Mouse (Mus musculus): Measurements from ENCODE around the gene Ippk. TPM values are rescaled to one million over a fixed set of nuclear protein-coding genes. Genes with fewer than 3 reads are reported as not detected.

Gene Ippk
- polyA plus RNA-seq, 1 experiment from 2014 or later = 13.1 TPM

DNA sequence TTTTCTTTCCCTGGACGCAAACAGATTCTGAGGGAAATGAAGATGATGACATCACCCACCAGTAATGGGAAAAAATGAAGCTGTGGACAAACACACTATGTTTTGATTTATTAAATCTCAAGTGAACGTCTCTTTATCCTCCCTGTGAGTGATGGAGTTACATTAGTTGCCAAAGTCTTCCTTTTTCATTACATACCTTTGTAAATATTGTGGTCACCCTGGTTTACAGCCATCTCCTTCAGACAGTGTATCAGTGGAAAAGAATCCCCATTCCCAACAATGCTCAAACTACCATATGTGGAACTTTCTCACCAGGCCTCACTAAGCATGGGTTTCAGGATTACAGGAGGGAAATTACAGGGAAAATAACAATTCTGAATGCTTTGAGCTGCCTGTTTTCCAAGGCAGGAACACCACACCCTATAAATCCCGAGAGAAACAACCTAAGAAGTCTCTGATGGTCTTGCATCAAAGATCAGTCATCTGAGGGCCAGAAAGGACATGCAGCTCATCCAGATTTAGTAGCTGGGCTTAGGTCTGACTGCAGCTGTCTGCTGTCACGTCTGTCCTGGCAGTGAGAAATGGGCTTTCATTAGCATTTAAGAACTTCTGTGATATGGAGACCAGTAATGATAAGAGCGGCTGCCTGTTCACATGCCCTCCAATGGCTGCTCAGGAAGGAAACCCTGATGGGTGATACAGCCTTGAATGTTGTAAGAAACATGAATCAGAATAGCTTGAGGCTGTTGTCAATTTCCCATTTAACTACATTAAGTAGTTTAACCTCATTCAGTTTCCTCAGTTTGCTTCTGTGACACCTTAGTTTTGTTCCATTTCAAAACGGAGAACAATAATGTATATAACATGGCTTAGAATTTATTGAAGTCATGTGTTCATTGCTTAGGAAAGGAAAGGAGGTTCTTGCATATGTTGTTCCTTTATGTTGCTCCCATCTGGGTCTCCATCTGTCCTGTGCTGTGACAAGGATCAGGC lies 71.6 kb downstream of the Ippk start, which contains the start of gene Tes3-ps:
Gene Tes3-ps (plus strand): TSS at position 943 of the 993 bp plus-strand sequence.
- 76% methylated on average over 6 of the region's 6 CpGs for WGBS
- H3K27ac ChIP-seq (replicated peaks) = no peak within 1 kb of the TSS

DNA sequence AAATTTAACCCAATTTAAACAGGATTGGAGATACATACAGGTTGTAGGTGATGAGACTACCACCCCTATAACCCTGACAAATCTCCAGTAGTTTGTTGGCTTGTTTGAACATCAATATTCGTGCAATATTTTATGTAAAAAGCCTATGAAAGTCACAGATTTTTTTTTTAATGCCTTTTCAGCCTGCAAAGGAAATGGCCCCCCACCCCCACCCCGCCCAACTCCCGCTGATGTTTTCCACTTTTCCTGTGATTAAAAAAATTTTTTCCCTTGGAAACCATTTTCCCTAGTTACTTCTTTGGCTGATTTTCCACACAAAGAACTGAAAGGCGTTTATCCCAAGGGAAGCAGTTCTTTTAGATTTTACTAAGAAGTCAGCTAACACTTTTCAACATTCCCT lies 83.5 kb downstream of the Ippk start, which contains the start of gene Ecm2:
Gene Ecm2 (plus strand): TSS at position 301 of the 400 bp plus-strand sequence.
- Histone ChIP-seq H3K9me3 (replicated peaks) (no peaks in the 10 kb centered on the region), H3K4me3 (replicated peaks) (no peak within 1 kb of the TSS), H3K27ac (replicated peaks) (no peak within 1 kb of the TSS), H3K27me3 (replicated peaks) (no peaks in the 10 kb centered on the region), H3K36me3 (no peaks in the 10 kb centered on the region), H3K4me2 (no peak within 1 kb of the TSS), H3K9ac (replicated peaks) (no peak within 1 kb of the TSS), H3K4me1 (no peaks in the 10 kb centered on the region)
- no peak for ATAC-seq (ENCODE audit: low FRiP score)
- 59% methylated on average over 4 of the region's 4 CpGs for WGBS

More for the DNA sequence above, 71.6 kb downstream of the Ippk start, which contains the start of gene Tes3-ps:
- no peaks in the 10 kb centered on the region for H3K4me1 ChIP-seq
- H3K36me3 ChIP-seq = no peaks in the 10 kb centered on the region
- H3K9ac ChIP-seq (replicated peaks) = no peak within 1 kb of the TSS
- no peak for ATAC-seq (ENCODE audit: low FRiP score)
- no peaks in the 10 kb centered on the region for H3K27me3 ChIP-seq (replicated peaks)
- H3K9me3 ChIP-seq (replicated peaks) = no peaks in the 10 kb centered on the region
- H3K4me2 ChIP-seq = no peak within 1 kb of the TSS
- no peak within 1 kb of the TSS for H3K4me3 ChIP-seq (replicated peaks)

DNA sequence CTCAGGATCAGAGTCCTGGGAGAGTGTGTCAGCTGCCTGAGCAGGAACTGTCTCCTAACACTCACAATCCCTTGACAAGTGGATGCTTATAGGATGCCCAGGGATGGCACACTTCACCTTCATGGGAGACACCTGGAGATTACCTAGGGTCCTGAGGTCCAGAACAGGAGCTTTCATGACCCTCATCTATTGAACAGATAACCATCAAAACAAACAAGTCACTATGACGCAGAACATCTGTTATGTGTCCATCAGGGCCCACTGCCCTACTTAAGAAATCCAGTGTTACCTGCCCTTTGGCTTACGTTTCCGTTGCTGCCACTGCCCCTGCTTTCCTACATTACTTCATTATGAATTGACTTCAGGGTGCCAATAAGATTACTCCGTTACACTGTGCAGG lies 84.7 kb downstream of the Ippk start:
- Histone ChIP-seq H3K9ac (replicated peaks) (no peak overlapping the region), H3K9me3 (replicated peaks) (no peaks in the 10 kb centered on the region), H3K4me2 (no peak overlapping the region), H3K4me3 (replicated peaks) (no peak overlapping the region), H3K27ac (replicated peaks) (no peak overlapping the region), H3K27me3 (replicated peaks) (no peaks in the 10 kb centered on the region), H3K36me3 (no peaks in the 10 kb centered on the region), H3K4me1 (no peaks in the 10 kb centered on the region)
- 90% methylated on average over 4 of the region's 4 CpGs for WGBS
- no peak for ATAC-seq (ENCODE audit: low FRiP score)

DNA sequence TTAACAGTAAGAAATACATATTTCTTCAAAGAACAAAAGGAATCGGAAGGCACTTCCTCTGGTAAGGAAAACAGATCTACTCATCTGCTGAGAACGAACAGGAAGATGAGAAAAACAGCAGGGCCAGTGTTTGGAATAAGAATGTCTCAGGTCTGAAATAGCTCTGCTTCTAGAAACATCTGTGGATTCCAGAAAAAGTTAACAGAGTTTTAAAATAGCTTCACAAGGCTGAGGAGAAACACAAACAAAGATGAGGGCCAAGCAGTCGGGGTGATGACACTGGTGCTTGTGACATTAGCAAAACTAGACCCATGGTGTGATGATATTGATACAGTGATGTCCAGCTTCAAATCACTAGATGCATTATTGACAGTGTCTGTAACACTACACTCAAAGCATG lies 86.1 kb downstream of the Ippk start:
- Histone ChIP-seq H3K27me3 (replicated peaks) (no peaks in the 10 kb centered on the region), H3K4me3 (replicated peaks) (no peak overlapping the region), H3K27ac (replicated peaks) (no peak overlapping the region), H3K9me3 (replicated peaks) (no peaks in the 10 kb centered on the region), H3K9ac (replicated peaks) (no peak overlapping the region), H3K4me1 (no peaks in the 10 kb centered on the region), H3K36me3 (no peaks in the 10 kb centered on the region), H3K4me2 (no peak overlapping the region)
- 88% methylated on average over 3 of the region's 3 CpGs for WGBS
- no peak for ATAC-seq (ENCODE audit: low FRiP score)

Other genes starting within 250 kb of the Ippk start
- gene Ninj1, start 233.8 kb upstream of the Ippk start, polyA plus RNA-seq (2015; fragmentation: Nextera tagmentation; extraction: Ambion mirVana) = 37.4 and 38.9 TPM in 2 replicates
- gene Card19, start 205.2 kb upstream of the Ippk start, polyA plus RNA-seq (2015; fragmentation: Nextera tagmentation; extraction: Ambion mirVana) = 44.6 and 45.5 TPM in 2 replicates
- 0.95 and 2.1 TPM in 2 replicates for gene Susd3, start 172.5 kb upstream of the Ippk start, polyA plus RNA-seq (2015; fragmentation: Nextera tagmentation; extraction: Ambion mirVana)
- 2.1 and 2.2 TPM in 2 replicates for gene Fgd3, start 100.9 kb upstream of the Ippk start, polyA plus RNA-seq (2015; fragmentation: Nextera tagmentation; extraction: Ambion mirVana)
- 28.3 and 30.3 TPM in 2 replicates for gene Bicd2, start 79.7 kb upstream of the Ippk start, polyA plus RNA-seq (2015; fragmentation: Nextera tagmentation; extraction: Ambion mirVana)
- 0.58 and 0.72 TPM in 2 replicates for gene Tes3-ps, start 72.1 kb downstream of the Ippk start, polyA plus RNA-seq (2015; fragmentation: Nextera tagmentation; extraction: Ambion mirVana)
- 1.9 and 2.2 TPM in 2 replicates for gene Ecm2, start 83.6 kb downstream of the Ippk start, polyA plus RNA-seq (2015; fragmentation: Nextera tagmentation; extraction: Ambion mirVana)
- gene Aspn, start 123.2 kb downstream of the Ippk start, polyA plus RNA-seq (2015; fragmentation: Nextera tagmentation; extraction: Ambion mirVana) = 6.1 and 6.5 TPM in 2 replicates
- 0.70 and 1.00 TPM in 2 replicates for gene Omd, start 161.2 kb downstream of the Ippk start, polyA plus RNA-seq (2015; fragmentation: Nextera tagmentation; extraction: Ambion mirVana)
- gene Ogn, start 186.8 kb downstream of the Ippk start, polyA plus RNA-seq (2015; fragmentation: Nextera tagmentation; extraction: Ambion mirVana) = 17.8 and 20.1 TPM in 2 replicates
- gene Cenpp, start 231.5 kb downstream of the Ippk start, polyA plus RNA-seq (2015; fragmentation: Nextera tagmentation; extraction: Ambion mirVana) = 5.1 and 9.2 TPM in 2 replicates
- gene Nol8, start 231.8 kb downstream of the Ippk start, polyA plus RNA-seq (2015; fragmentation: Nextera tagmentation; extraction: Ambion mirVana) = 15.6 and 16.7 TPM in 2 replicates